8 mouse cellular contexts compared by ENCODE assay signal in genomic region chr11:111066299-111066691, GRCm38 (mm10). TPM values are rescaled to one million over a fixed set of nuclear protein-coding genes. Genes with fewer than 3 reads are reported as not detected.
DNase-seq lines count a peak whose midpoint lies in the region; ATAC-seq and TF ChIP-seq lines count a peak whose summit lies in the region.

No protein-coding gene starts in this region.

- H3K4me1 ChIP-seq in embryonic facial prominence, embryonic 11.5 days (ENCODE audit: control insufficient read depth, insufficient read depth, low read length): no peaks in the 10 kb centered on the region
- peaks cover 40% of the 10 kb centered on the region for H3K4me1 ChIP-seq in heart, embryonic 13.5 days
- peaks cover 0 to 4% of the 10 kb centered on the region in 2 experiments; a peak in 1 of 4 replicates for H3K4me1 ChIP-seq in liver, embryonic 14.5 days (replicated peaks; ENCODE audit: control insufficient read depth in 2 of 2, insufficient read depth in 2 of 2, low read length in 1 of 2)

- peak overlapping the region; percentile 60 for H3K9ac ChIP-seq in embryonic facial prominence, embryonic 11.5 days (replicated peaks; ENCODE audit: low read length)
- peak overlapping the region; percentile 88 for H3K9ac ChIP-seq in heart, embryonic 13.5 days
- no peak overlapping the region for H3K9ac ChIP-seq in liver, embryonic 14.5 days (replicated peaks)

- peak overlapping the region; percentile 95 for H3K4me2 ChIP-seq in embryonic facial prominence, embryonic 11.5 days (ENCODE audit: low read depth, low read length)
- H3K4me2 ChIP-seq in heart, embryonic 13.5 days: peak overlapping the region; percentile 90
- H3K4me2 ChIP-seq in liver, embryonic 14.5 days (ENCODE audit: low read depth): peak overlapping the region; percentile 70

- H3K9me3 ChIP-seq in embryonic facial prominence, embryonic 11.5 days (replicated peaks; ENCODE audit: control insufficient read depth, low read length): no peaks in the 10 kb centered on the region
- no peaks in the 10 kb centered on the region for H3K9me3 ChIP-seq in heart, embryonic 13.5 days
- H3K9me3 ChIP-seq in liver, embryonic 14.5 days (ENCODE audit: control insufficient read depth, low read length): no peaks in the 10 kb centered on the region

- TF ChIP-seq EP300 in liver, embryonic 14.5 days (IDR thresholded peaks at IDR 0.05; ENCODE audit: low read depth): no peak

- H3K36me3 ChIP-seq in embryonic facial prominence, embryonic 11.5 days (replicated peaks; ENCODE audit: control insufficient read depth, insufficient read depth, low read depth, low read length): no peaks in the 10 kb centered on the region
- 0 out of 2 replicates have a peak, but pooled peaks cover 4% of the 10 kb centered on the region for H3K36me3 ChIP-seq in heart, embryonic 13.5 days
- H3K36me3 ChIP-seq in liver, embryonic 14.5 days (replicated peaks; ENCODE audit: control insufficient read depth, insufficient read depth, low read depth): no peaks in the 10 kb centered on the region

- H3K4me3 ChIP-seq in embryonic facial prominence, embryonic 11.5 days (ENCODE audit: low read depth, low read length): peak overlapping the region; percentile 62
- H3K4me3 ChIP-seq in heart, embryonic 13.5 days: peak overlapping the region; percentile 77
- H3K4me3 ChIP-seq in liver, embryonic 14.5 days (ENCODE audit: insufficient read depth in 1 of 2, low read depth in 2 of 2, low read length in 2 of 2): peak overlapping the region; percentile 44 to 55

- no peak overlapping the region for H3K27ac ChIP-seq in embryonic facial prominence, embryonic 11.5 days (replicated peaks; ENCODE audit: low read depth, low read length)
- peak overlapping the region; percentile 80 for H3K27ac ChIP-seq in heart, embryonic 13.5 days (replicated peaks)
- H3K27ac ChIP-seq in liver, embryonic 14.5 days: no peak overlapping the region

- WGBS in embryonic facial prominence, embryonic 11.5 days: under 1% methylated on average over 9 of the region's 9 CpGs
- WGBS in heart, embryonic 13.5 days: under 1% methylated on average over 9 of the region's 9 CpGs
- WGBS in liver, embryonic 14.5 days (ENCODE audit: insufficient replicate concordance): under 1% methylated on average over 9 of the region's 9 CpGs

- no peaks in the 10 kb centered on the region for H3K27me3 ChIP-seq in embryonic facial prominence, embryonic 11.5 days (ENCODE audit: control insufficient read depth, insufficient read depth, low read length)
- H3K27me3 ChIP-seq in heart, embryonic 13.5 days (replicated peaks): no peaks in the 10 kb centered on the region
- peaks cover 18% of the 10 kb centered on the region for H3K27me3 ChIP-seq in liver, embryonic 14.5 days (ENCODE audit: control insufficient read depth, insufficient read depth, low read length)

- DNase-seq in layer of hippocampus, adult 11-12 months (ENCODE audit: low spot score): peak; percentile 44
- no peak for DNase-seq in layer of hippocampus, adult 9-10 months (ENCODE audit: low spot score)
- peak; percentile 41 for DNase-seq in embryonic facial prominence, embryonic 11.5 days (ENCODE audit: low spot score)
- no peak for DNase-seq in liver, embryonic 14.5 days (ENCODE audit: low read depth in 3 of 3, low spot score in 3 of 3)
- peak; percentile 25 for DNase-seq in right cerebral cortex, postnatal 25 days
- no peak for DNase-seq in Muller cell, postnatal 12 days (ENCODE audit: inconsistent ontology term)
- DNase-seq in cerebellum, postnatal 25 days: no peak

- ATAC-seq in embryonic facial prominence, embryonic 11.5 days (replicated peaks; ENCODE audit: insufficient number of reproducible peaks, low FRiP score, low TSS enrichment, low read depth): peak; percentile 74
- no peak; the same call in 1 of the 2 replicates for ATAC-seq in heart, embryonic 13.5 days (ENCODE audit: extremely low read depth, insufficient number of reproducible peaks, low FRiP score, low TSS enrichment)
- ATAC-seq in liver, embryonic 14.5 days (ENCODE audit: insufficient read depth): peak; percentile 60

- no peak for TF ChIP-seq CTCF in liver, embryonic 14.5 days (IDR thresholded peaks at IDR 0.05; ENCODE audit: low read depth)

RNA-seq across cellular contexts. Expression of gene Kcnj2, which starts 0.3 kb away (rescaled TPM):
- polyA plus RNA-seq in embryonic facial prominence, embryonic 11.5 days (2014; fragmentation: Nextera tagmentation; extraction: Ambion mirVana): 2.1 and 2.4 TPM in 2 replicates
- polyA plus RNA-seq in heart, embryonic 13.5 days (2015; fragmentation: Nextera tagmentation; extraction: Ambion mirVana): 3.2 and 3.5 TPM in 2 replicates
- 0.28 and 0.30 TPM in 2 replicates for polyA plus RNA-seq in liver, embryonic 14.5 days (2012; rRNA removed)
- 0.09 and 0.10 TPM in 2 replicates for polyA plus RNA-seq in liver, embryonic 14.5 days (2014; fragmentation: Nextera tagmentation; extraction: Ambion mirVana)

Comparison
In these comparisons a context has a peak if more than half of its experiments do, and no peak if none do; other contexts are left out.
1. DNase-seq: peak in layer of hippocampus, adult 11-12 months (single experiment), embryonic facial prominence, embryonic 11.5 days (single experiment) and right cerebral cortex, postnatal 25 days (single experiment); none in layer of hippocampus, adult 9-10 months (single experiment), liver, embryonic 14.5 days (0 of 3), Muller cell, postnatal 12 days (single experiment) and cerebellum, postnatal 25 days (0 of 2).
2. Peak in every context shown above with its lines, with median percentiles within 50 percentile points of each other: H3K4me2 ChIP-seq and H3K4me3 ChIP-seq.